Mouse (Mus musculus): ENCODE results near the gene Glb1. TPM values are rescaled to one million over a fixed set of nuclear protein-coding genes. Genes with fewer than 3 reads are reported as not detected.
"Not testable (repeated sequence)": the region's sequence is repeated elsewhere in the genome, so short reads cannot be mapped to it uniquely, and the experiment has no call there.

The Glb1 gene
- polyA plus RNA-seq, 1 experiment, result 0.13 TPM

GRCm38 (mm10) chr9:114389905-114390748 is 10.7 kb upstream of the Glb1 start, which contains the start of gene Crtap:
Crtap (minus strand) TSS chr9:114390675.
- Histone ChIP-seq H3K4me3 (replicated peaks) (peak within 1 kb of the TSS; percentile 75), H3K4me1 (ENCODE audit: control insufficient read depth) (peaks cover 25% of the 10 kb centered on the region), H3K27me3 (ENCODE audit: control insufficient read depth) (no peaks in the 10 kb centered on the region), H3K9me3 (ENCODE audit: control insufficient read depth, low read length) (peaks cover 6% of the 10 kb centered on the region), H3K36me3 (ENCODE audit: control insufficient read depth) (peaks cover 3% of the 10 kb centered on the region; the same call in 1 of the 2 replicates)
- TF ChIP-seq TAL1 (IDR thresholded peaks at IDR 0.05; ENCODE audit: low read length) (no peak), GATA1 (IDR thresholded peaks at IDR 0.05; ENCODE audit: low read length) (no peak)

GRCm38 (mm10) chr9:114390749-114391075 is 10.2 kb upstream of the Glb1 start:
- Histone ChIP-seq H3K27me3 (ENCODE audit: control insufficient read depth) (no peaks in the 10 kb centered on the region), H3K4me3 (replicated peaks) (peak overlapping the region; percentile 75), H3K36me3 (ENCODE audit: control insufficient read depth) (no peaks in the 10 kb centered on the region), H3K4me1 (ENCODE audit: control insufficient read depth) (peaks cover 31% of the 10 kb centered on the region), H3K9me3 (ENCODE audit: control insufficient read depth, low read length) (peaks cover 6% of the 10 kb centered on the region)
- TF ChIP-seq TAL1 (IDR thresholded peaks at IDR 0.05; ENCODE audit: low read length) (no peak), GATA1 (IDR thresholded peaks at IDR 0.05; ENCODE audit: low read length) (no peak)

GRCm38 (mm10) chr9:114394136-114394535 is 6.7 kb upstream of the Glb1 start:
- H3K36me3 ChIP-seq (ENCODE audit: control insufficient read depth); H3K9me3 ChIP-seq (ENCODE audit: control insufficient read depth, low read length); H3K4me3 ChIP-seq (replicated peaks); H3K27me3 ChIP-seq (ENCODE audit: control insufficient read depth): not testable (repeated sequence)
- peaks cover 33% of the 10 kb centered on the region for H3K4me1 ChIP-seq (ENCODE audit: control insufficient read depth)

- Histone ChIP-seq H3K4me1 (ENCODE audit: control insufficient read depth) (peaks cover 35% of the 10 kb centered on the region), H3K9me3 (ENCODE audit: control insufficient read depth, low read length) (peaks cover under 1% of the 10 kb centered on the region), H3K27me3 (ENCODE audit: control insufficient read depth) (no peaks in the 10 kb centered on the region), H3K36me3 (ENCODE audit: control insufficient read depth) (no peaks in the 10 kb centered on the region), H3K4me3 (replicated peaks) (no peak overlapping the region)
- TF ChIP-seq TAL1 (IDR thresholded peaks at IDR 0.05; ENCODE audit: low read length) (no peak), GATA1 (IDR thresholded peaks at IDR 0.05; ENCODE audit: low read length) (no peak)
Measured at GRCm38 (mm10) chr9:114394677-114395076, 6.2 kb upstream of the Glb1 start.

- H3K36me3 ChIP-seq (ENCODE audit: control insufficient read depth), result no peaks in the 10 kb centered on the region
- H3K4me1 ChIP-seq (ENCODE audit: control insufficient read depth), result peaks cover 31% of the 10 kb centered on the region
- H3K9me3 ChIP-seq (ENCODE audit: control insufficient read depth, low read length), result no peaks in the 10 kb centered on the region
- TF ChIP-seq TAL1 (IDR thresholded peaks at IDR 0.05; ENCODE audit: low read length) (no peak), GATA1 (IDR thresholded peaks at IDR 0.05; ENCODE audit: low read length) (no peak)
- H3K4me3 ChIP-seq (replicated peaks), result no peak overlapping the region
- no peaks in the 10 kb centered on the region for H3K27me3 ChIP-seq (ENCODE audit: control insufficient read depth)
Measured at GRCm38 (mm10) chr9:114395258-114395657, 5.6 kb upstream of the Glb1 start.

GRCm38 (mm10) chr9:114399680-114400079 is 1.2 kb upstream of the Glb1 start:
- peaks cover 38% of the 10 kb centered on the region for H3K4me1 ChIP-seq (ENCODE audit: control insufficient read depth)
- peaks cover 6% of the 10 kb centered on the region for H3K9me3 ChIP-seq (ENCODE audit: control insufficient read depth, low read length)
- H3K4me3 ChIP-seq (replicated peaks), result no peak overlapping the region
- H3K27me3 ChIP-seq (ENCODE audit: control insufficient read depth), result no peaks in the 10 kb centered on the region
- no peak for TF ChIP-seq GATA1 (IDR thresholded peaks at IDR 0.05; ENCODE audit: low read length)
- TF ChIP-seq TAL1 (IDR thresholded peaks at IDR 0.05; ENCODE audit: low read length), result no peak
- H3K36me3 ChIP-seq (ENCODE audit: control insufficient read depth), result peaks cover 7% of the 10 kb centered on the region

- peak overlapping the region; percentile 82 for H3K4me3 ChIP-seq (replicated peaks)
- H3K27me3 ChIP-seq (ENCODE audit: control insufficient read depth), result no peaks in the 10 kb centered on the region
- peaks cover 15% of the 10 kb centered on the region for H3K9me3 ChIP-seq (ENCODE audit: control insufficient read depth, low read length)
- TF ChIP-seq GATA1 (IDR thresholded peaks at IDR 0.05; ENCODE audit: low read length) (no peak), TAL1 (IDR thresholded peaks at IDR 0.05; ENCODE audit: low read length) (no peak)
- peaks cover 16% of the 10 kb centered on the region for H3K36me3 ChIP-seq (ENCODE audit: control insufficient read depth)
- peaks cover 29% of the 10 kb centered on the region for H3K4me1 ChIP-seq (ENCODE audit: control insufficient read depth)
Measured at GRCm38 (mm10) chr9:114400588-114400948, 308 bp upstream of the Glb1 start.

GRCm38 (mm10) chr9:114401685-114402080 is 807 bp downstream of the Glb1 start:
- TF ChIP-seq TAL1 (IDR thresholded peaks at IDR 0.05; ENCODE audit: low read length) (no peak), GATA1 (IDR thresholded peaks at IDR 0.05; ENCODE audit: low read length) (no peak)
- peaks cover 27% of the 10 kb centered on the region for H3K36me3 ChIP-seq (ENCODE audit: control insufficient read depth)
- no peaks in the 10 kb centered on the region for H3K27me3 ChIP-seq (ENCODE audit: control insufficient read depth)

GRCm38 (mm10) chr9:114407676-114408075 is 6.8 kb downstream of the Glb1 start:
- Histone ChIP-seq H3K4me3 (replicated peaks) (no peak overlapping the region), H3K9me3 (ENCODE audit: control insufficient read depth, low read length) (peaks cover 43% of the 10 kb centered on the region), H3K27me3 (ENCODE audit: control insufficient read depth) (no peaks in the 10 kb centered on the region), H3K4me1 (ENCODE audit: control insufficient read depth) (no peaks in the 10 kb centered on the region), H3K36me3 (ENCODE audit: control insufficient read depth) (peaks cover 62% of the 10 kb centered on the region)
- TF ChIP-seq GATA1 (IDR thresholded peaks at IDR 0.05; ENCODE audit: low read length) (no peak), TAL1 (IDR thresholded peaks at IDR 0.05; ENCODE audit: low read length) (no peak)

More at GRCm38 (mm10) chr9:114401685-114402080, 807 bp downstream of the Glb1 start:
- Histone ChIP-seq H3K4me3 (replicated peaks) (peak overlapping the region; percentile 82), H3K9me3 (ENCODE audit: control insufficient read depth, low read length) (peaks cover 20% of the 10 kb centered on the region), H3K4me1 (ENCODE audit: control insufficient read depth) (peaks cover 28% of the 10 kb centered on the region)

Measured in erythroblast, embryonic 14.5 days (primary cell).